Comparison of ENCODE assay signal across 8 mouse cellular contexts in genomic region chr8:84977435-84978247, GRCm38 (mm10). TPM values are rescaled to one million over a fixed set of nuclear protein-coding genes. Genes with fewer than 3 reads are reported as not detected.
DNase-seq lines count a peak whose midpoint lies in the region; ATAC-seq and TF ChIP-seq lines count a peak whose summit lies in the region.

No protein-coding gene starts in this region.

- WGBS in heart, adult 2 months = under 1% methylated on average over 70 of the region's 70 CpGs
- under 1% methylated on average over 69 of the region's 70 CpGs for WGBS in midbrain, embryonic 16.5 days
- WGBS in stomach, embryonic 16.5 days = under 1% methylated on average over 70 of the region's 70 CpGs

- TF ChIP-seq EP300 in heart, adult 2 months (IDR thresholded peaks at IDR 0.05; ENCODE audit: insufficient read depth, low read depth, low read length) = 0 out of 2 replicates have a peak, but pooled peaks have one; percentile 4

- intact Hi-C loops in heart, adult 2 months (cut with DNase I) = loop anchor here (10.0 kb wide), 1 partner anchor 47 kb away; the partner anchor contains the start of genes Asna1 and Trir

- no peak for TF ChIP-seq CTCF in cortical plate, adult 2 months (IDR thresholded peaks at IDR 0.05; ENCODE audit: extremely low read depth, insufficient read depth, low read length)
- TF ChIP-seq CTCF in heart, adult 2 months (IDR thresholded peaks at IDR 0.05) = no peak

- H3K4me2 ChIP-seq in midbrain, embryonic 16.5 days (ENCODE audit: low read length) = peak overlapping the region; percentile 100
- H3K4me2 ChIP-seq in stomach, embryonic 16.5 days (ENCODE audit: low read depth, low read length) = peak overlapping the region; percentile 90

- TF ChIP-seq POLR2A in cortical plate, adult 2 months (IDR thresholded peaks at IDR 0.05; ENCODE audit: extremely low read depth, insufficient read depth, low read length) = peak; percentile 67
- peak; percentile 57 for TF ChIP-seq POLR2A in heart, adult 2 months (IDR thresholded peaks at IDR 0.05; ENCODE audit: insufficient read depth, low read depth, low read length)

- no peaks in the 10 kb centered on the region for H3K9me3 ChIP-seq in midbrain, embryonic 16.5 days (replicated peaks; ENCODE audit: control insufficient read depth, low read length, poor library complexity, severe bottlenecking)
- no peaks in the 10 kb centered on the region for H3K9me3 ChIP-seq in stomach, embryonic 16.5 days (replicated peaks; ENCODE audit: control insufficient read depth, low read length)

- H3K4me3 ChIP-seq in cortical plate, adult 2 months (ENCODE audit: insufficient read depth, low read length) = peak overlapping the region; percentile 87
- H3K4me3 ChIP-seq in heart, adult 2 months = peak overlapping the region; percentile 56
- peak overlapping the region; percentile 59 for H3K4me3 ChIP-seq in midbrain, embryonic 16.5 days (ENCODE audit: low read depth, low read length)
- H3K4me3 ChIP-seq in stomach, embryonic 16.5 days (replicated peaks; ENCODE audit: low read length) = peak overlapping the region; percentile 72

- DNase-seq in left cerebral cortex, adult 18-20 months (ENCODE audit: low spot score in 2 of 2) = peak; percentile 70 to 71
- DNase-seq in left cerebral cortex, adult 11 months (ENCODE audit: low spot score) = no peak
- DNase-seq in heart, adult 2 months = peak; percentile 84 to 86
- DNase-seq in kidney, adult 18-20 months = peak; percentile 75
- DNase-seq in liver = peak; percentile 74

- peak overlapping the region; percentile 91 for H3K9ac ChIP-seq in heart, adult 2 months (ENCODE audit: low read depth, low read length)
- peak overlapping the region; percentile 69 for H3K9ac ChIP-seq in midbrain, embryonic 16.5 days (ENCODE audit: low read depth, low read length)
- peak overlapping the region; percentile 87 for H3K9ac ChIP-seq in stomach, embryonic 16.5 days (ENCODE audit: low read length)

- ATAC-seq in midbrain, embryonic 16.5 days = no peak
- ATAC-seq in stomach, embryonic 16.5 days (ENCODE audit: insufficient read depth, low FRiP score) = no peak

- no peaks in the 10 kb centered on the region; the same call in 1 of the 2 replicates for H3K36me3 ChIP-seq in heart, adult 2 months (ENCODE audit: control insufficient read depth, insufficient read depth, low read length)
- H3K36me3 ChIP-seq in midbrain, embryonic 16.5 days (ENCODE audit: control insufficient read depth, insufficient read depth, low read length) = peaks cover 7% of the 10 kb centered on the region
- H3K36me3 ChIP-seq in stomach, embryonic 16.5 days (ENCODE audit: control insufficient read depth, insufficient read depth, low read length) = no peaks in the 10 kb centered on the region

- H3K27ac ChIP-seq in cortical plate, adult 2 months (ENCODE audit: insufficient read depth, low read length) = peak overlapping the region; percentile 92
- peak overlapping the region; percentile 99 for H3K27ac ChIP-seq in heart, adult 2 months
- no peak overlapping the region for H3K27ac ChIP-seq in midbrain, embryonic 16.5 days (ENCODE audit: low read length)
- H3K27ac ChIP-seq in stomach, embryonic 16.5 days (ENCODE audit: low read length) = peak overlapping the region; percentile 94

- H3K4me1 ChIP-seq in cortical plate, adult 2 months (ENCODE audit: control insufficient read depth, insufficient read depth, low read length) = peaks cover 1% of the 10 kb centered on the region; the same call in 1 of the 2 replicates
- H3K4me1 ChIP-seq in heart, adult 2 months (ENCODE audit: control insufficient read depth, insufficient read depth, low read length) = peaks cover 17% of the 10 kb centered on the region
- peaks cover 58% of the 10 kb centered on the region for H3K4me1 ChIP-seq in midbrain, embryonic 16.5 days (ENCODE audit: control insufficient read depth, insufficient read depth, low read length)
- H3K4me1 ChIP-seq in stomach, embryonic 16.5 days (ENCODE audit: control insufficient read depth, insufficient read depth, low read length) = peaks cover 51% of the 10 kb centered on the region

- no peaks in the 10 kb centered on the region for H3K79me2 ChIP-seq in heart, adult 2 months (replicated peaks; ENCODE audit: control insufficient read depth, insufficient read depth, low read length)

- H3K27me3 ChIP-seq in heart, adult 2 months (ENCODE audit: control insufficient read depth, insufficient read depth, low read length) = no peaks in the 10 kb centered on the region
- 0 out of 2 replicates have a peak, but pooled peaks cover 3% of the 10 kb centered on the region for H3K27me3 ChIP-seq in midbrain, embryonic 16.5 days (ENCODE audit: control insufficient read depth, insufficient read depth, low read depth, low read length)
- no peaks in the 10 kb centered on the region for H3K27me3 ChIP-seq in stomach, embryonic 16.5 days (ENCODE audit: control insufficient read depth, insufficient read depth, low read length)

RNA-seq across cellular contexts. Expression of gene Junb, which starts 0.9 kb away (rescaled TPM):
- 100 to 1,000 TPM; 119 to 130 TPM for total RNA-seq in left cerebral cortex, adult 18-20 months (2021)
- polyA plus RNA-seq in cortical plate, adult 2 months (2012; rRNA removed) = 57.5 and 81.7 TPM in 2 replicates
- 10 to 100 TPM; 10.4 to 19.0 TPM for total RNA-seq in heart, adult 2 months (2021)
- polyA plus RNA-seq in heart, adult 2 months (2012; rRNA removed) = 13.1 and 17.3 TPM in 2 replicates
- polyA plus RNA-seq in midbrain, embryonic 16.5 days (2015; fragmentation: Nextera tagmentation; extraction: Ambion mirVana) = 5.3 TPM in 2 replicates
- 21.6 and 25.8 TPM in 2 replicates for polyA plus RNA-seq in stomach, embryonic 16.5 days (2015; fragmentation: Nextera tagmentation; extraction: Ambion mirVana)

RNA-seq across cellular contexts. Expression of gene Rnaseh2a, which starts 8.1 kb away (rescaled TPM):
- total RNA-seq in left cerebral cortex, adult 18-20 months (2021) = 10 to 100 TPM; 45.8 to 59.8 TPM
- 37.3 and 37.7 TPM in 2 replicates for polyA plus RNA-seq in cortical plate, adult 2 months (2012; rRNA removed)
- total RNA-seq in heart, adult 2 months (2021) = 10 to 100 TPM; 38.1 to 50.5 TPM
- polyA plus RNA-seq in heart, adult 2 months (2012; rRNA removed) = 33.7 and 46.3 TPM in 2 replicates
- 47.9 and 51.3 TPM in 2 replicates for polyA plus RNA-seq in midbrain, embryonic 16.5 days (2015; fragmentation: Nextera tagmentation; extraction: Ambion mirVana)
- 97.5 and 108 TPM in 2 replicates for polyA plus RNA-seq in stomach, embryonic 16.5 days (2015; fragmentation: Nextera tagmentation; extraction: Ambion mirVana)

RNA-seq across cellular contexts. Expression of gene Prdx2, which starts 8.3 kb away (rescaled TPM):
- 100 to 1,000 TPM; 338 to 344 TPM for total RNA-seq in left cerebral cortex, adult 18-20 months (2021)
- polyA plus RNA-seq in cortical plate, adult 2 months (2012; rRNA removed) = 287 TPM in 2 replicates
- total RNA-seq in heart, adult 2 months (2021) = 100 to 1,000 TPM; 591 to 662 TPM
- polyA plus RNA-seq in heart, adult 2 months (2012; rRNA removed) = 464 and 584 TPM in 2 replicates
- 1,134 and 1,161 TPM in 2 replicates for polyA plus RNA-seq in midbrain, embryonic 16.5 days (2015; fragmentation: Nextera tagmentation; extraction: Ambion mirVana)
- 584 and 593 TPM in 2 replicates for polyA plus RNA-seq in stomach, embryonic 16.5 days (2015; fragmentation: Nextera tagmentation; extraction: Ambion mirVana)

RNA-seq across cellular contexts. Expression of gene Gm49661, which starts 8.4 kb away (rescaled TPM):
- total RNA-seq in left cerebral cortex, adult 18-20 months (2021) = not detected
- polyA plus RNA-seq in cortical plate, adult 2 months (2012; rRNA removed) = not detected in 2 replicates
- 1 to 10 TPM; 1.3 to 2.1 TPM for total RNA-seq in heart, adult 2 months (2021)
- not detected in 2 replicates for polyA plus RNA-seq in heart, adult 2 months (2012; rRNA removed)
- not detected in 2 replicates for polyA plus RNA-seq in midbrain, embryonic 16.5 days (2015; fragmentation: Nextera tagmentation; extraction: Ambion mirVana)
- not detected in 2 replicates for polyA plus RNA-seq in stomach, embryonic 16.5 days (2015; fragmentation: Nextera tagmentation; extraction: Ambion mirVana)

RNA-seq across cellular contexts. Expression of gene Hook2, which starts 12.8 kb away (rescaled TPM):
- 1 to 10 TPM; 9.6 to 9.7 TPM for total RNA-seq in left cerebral cortex, adult 18-20 months (2021)
- polyA plus RNA-seq in cortical plate, adult 2 months (2012; rRNA removed) = 15.6 and 19.2 TPM in 2 replicates
- total RNA-seq in heart, adult 2 months (2021) = 1 to 10 TPM; 2.0 TPM
- polyA plus RNA-seq in heart, adult 2 months (2012; rRNA removed) = 2.3 and 2.4 TPM in 2 replicates
- polyA plus RNA-seq in midbrain, embryonic 16.5 days (2015; fragmentation: Nextera tagmentation; extraction: Ambion mirVana) = 39.3 and 43.8 TPM in 2 replicates
- polyA plus RNA-seq in stomach, embryonic 16.5 days (2015; fragmentation: Nextera tagmentation; extraction: Ambion mirVana) = 50.0 TPM in 2 replicates
